Mouse (Mus musculus) lung, postnatal 25 days (tissue): ENCODE data around the gene 4930412O13Rik.

Experiments
- DNase-seq: peaks from one replicate; pipeline ENCODE4 v3.0.0; 2022; ENCODE audit warnings: low spot score

Gene 4930412O13Rik

DNA sequence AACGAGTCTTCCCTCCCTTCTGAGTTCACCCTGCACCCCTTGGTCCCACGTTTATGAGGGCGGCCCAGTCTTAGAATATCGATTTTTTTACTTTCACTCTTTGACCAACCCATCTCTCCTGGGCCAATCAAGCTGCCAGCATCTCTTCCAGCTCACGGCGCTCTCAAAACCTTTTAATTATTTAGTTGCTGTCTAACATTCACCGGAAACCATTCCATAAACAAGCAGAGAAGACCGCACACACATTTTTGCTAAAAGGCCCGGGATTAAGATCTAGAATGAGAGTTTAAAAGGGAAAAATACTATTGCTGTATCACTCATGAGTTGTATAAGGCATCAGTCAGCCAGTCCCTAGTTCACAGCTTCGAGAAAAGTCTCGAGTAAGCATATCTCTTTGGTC lies 781 bp upstream of the 4930412O13Rik start:
- no peak for DNase-seq

GRCm38 (mm10) chr2:9881611-9882023 lies 565 bp downstream of the 4930412O13Rik start:
- DNase-seq = no peak

- DNase-seq = no peak
Measured at GRCm38 (mm10) chr2:9882371-9882925, 1.4 kb downstream of the 4930412O13Rik start.

GRCm38 (mm10) chr2:9882926-9883802 lies 2.1 kb downstream of the 4930412O13Rik start:
- no peak for DNase-seq

DNA sequence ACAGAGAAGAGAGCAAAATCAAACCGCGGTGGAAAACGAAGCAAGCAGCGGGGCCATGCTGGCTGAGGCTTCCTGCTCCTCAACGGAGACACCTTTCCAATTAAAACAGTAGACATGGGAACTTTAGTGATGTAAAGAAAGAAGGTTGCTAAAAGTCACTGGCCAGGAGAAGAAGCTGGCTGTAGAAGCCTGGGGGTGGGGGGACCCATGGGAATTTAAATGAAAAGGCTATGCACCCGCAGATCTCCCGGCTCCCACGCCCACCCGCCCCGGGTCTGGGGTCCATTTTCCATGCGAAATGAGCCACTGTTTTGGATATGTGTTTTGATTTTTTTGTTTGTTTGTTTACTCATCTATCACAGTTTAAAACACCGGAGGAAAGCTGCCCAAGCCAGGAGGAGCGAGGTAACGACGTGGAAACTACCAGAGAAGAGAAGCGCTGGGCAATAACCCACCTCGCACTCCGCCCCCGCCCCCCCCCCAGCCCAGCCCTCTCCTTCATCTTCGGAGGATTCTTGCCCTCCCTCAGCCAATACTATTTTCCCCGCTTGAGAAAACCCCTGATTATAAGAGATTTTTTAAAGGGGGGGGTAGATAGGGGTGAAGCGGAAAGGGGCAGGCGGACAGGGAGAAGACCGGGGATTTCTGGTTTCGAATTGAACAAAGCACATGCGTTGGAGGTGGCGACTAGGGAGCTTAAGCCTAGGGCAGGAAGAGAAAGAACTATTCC lies 2.9 kb downstream of the 4930412O13Rik start:
- DNase-seq = no peak

DNA sequence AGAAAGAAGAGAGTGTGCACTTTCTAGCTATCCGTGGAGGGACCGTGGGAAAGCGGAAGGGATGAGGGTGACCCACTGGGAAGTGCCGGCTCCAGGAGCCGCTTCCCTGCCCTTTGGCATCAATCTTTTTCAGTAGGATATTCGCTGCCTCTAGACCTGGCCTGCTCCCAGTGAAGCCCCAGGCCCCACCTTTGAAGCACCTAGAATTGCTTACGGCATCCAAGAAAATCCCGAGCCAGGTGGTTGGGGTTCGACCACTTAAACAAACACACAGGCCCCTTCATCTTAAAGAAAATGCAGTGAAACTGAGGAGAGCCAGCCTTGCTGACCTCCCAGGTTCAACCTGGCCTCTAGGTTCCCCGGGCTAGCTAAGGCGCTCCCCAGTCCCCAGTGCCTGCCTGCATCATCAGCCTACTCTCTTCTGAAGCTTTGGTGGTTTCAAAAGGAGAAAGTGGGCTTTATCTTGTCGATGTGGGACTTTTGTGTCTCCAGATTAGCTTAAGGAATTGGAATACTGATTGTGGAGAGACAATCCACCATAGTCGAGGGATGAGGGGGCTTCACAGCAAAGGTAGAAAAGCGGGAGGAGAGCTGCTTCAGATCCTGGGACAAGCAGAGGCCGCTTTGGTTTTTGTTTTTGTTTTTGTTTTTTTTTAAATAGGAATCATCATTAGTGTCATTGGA lies 3.6 kb downstream of the 4930412O13Rik start:
- no peak for DNase-seq

- no peak for DNase-seq
Measured at GRCm38 (mm10) chr2:9885217-9885770, 4.2 kb downstream of the 4930412O13Rik start.

DNA sequence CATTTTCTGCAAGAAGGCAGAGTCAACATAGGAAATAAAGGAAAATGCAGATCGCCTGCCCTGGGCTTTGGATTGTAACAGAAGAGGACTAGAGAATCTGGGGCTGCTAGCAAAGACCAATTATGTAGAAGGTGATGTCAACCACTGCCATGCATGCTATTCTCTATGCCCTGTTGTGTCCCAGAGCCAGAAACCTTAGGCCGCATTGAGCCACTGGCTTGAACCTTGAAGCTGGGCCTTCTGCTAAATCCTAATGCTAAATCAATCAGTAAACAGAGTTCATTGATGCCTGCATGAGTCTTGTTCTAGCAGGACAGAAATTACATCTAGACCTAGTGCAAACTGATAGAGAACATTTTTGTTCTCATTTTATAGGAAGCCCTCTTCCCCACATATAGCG lies 5.0 kb downstream of the 4930412O13Rik start:
- DNase-seq = no peak

- DNase-seq = no peak
Measured at GRCm38 (mm10) chr2:9886921-9887610, 6.0 kb downstream of the 4930412O13Rik start.

GRCm38 (mm10) chr2:9887636-9888035 lies 6.6 kb downstream of the 4930412O13Rik start:
- no peak for DNase-seq

DNA sequence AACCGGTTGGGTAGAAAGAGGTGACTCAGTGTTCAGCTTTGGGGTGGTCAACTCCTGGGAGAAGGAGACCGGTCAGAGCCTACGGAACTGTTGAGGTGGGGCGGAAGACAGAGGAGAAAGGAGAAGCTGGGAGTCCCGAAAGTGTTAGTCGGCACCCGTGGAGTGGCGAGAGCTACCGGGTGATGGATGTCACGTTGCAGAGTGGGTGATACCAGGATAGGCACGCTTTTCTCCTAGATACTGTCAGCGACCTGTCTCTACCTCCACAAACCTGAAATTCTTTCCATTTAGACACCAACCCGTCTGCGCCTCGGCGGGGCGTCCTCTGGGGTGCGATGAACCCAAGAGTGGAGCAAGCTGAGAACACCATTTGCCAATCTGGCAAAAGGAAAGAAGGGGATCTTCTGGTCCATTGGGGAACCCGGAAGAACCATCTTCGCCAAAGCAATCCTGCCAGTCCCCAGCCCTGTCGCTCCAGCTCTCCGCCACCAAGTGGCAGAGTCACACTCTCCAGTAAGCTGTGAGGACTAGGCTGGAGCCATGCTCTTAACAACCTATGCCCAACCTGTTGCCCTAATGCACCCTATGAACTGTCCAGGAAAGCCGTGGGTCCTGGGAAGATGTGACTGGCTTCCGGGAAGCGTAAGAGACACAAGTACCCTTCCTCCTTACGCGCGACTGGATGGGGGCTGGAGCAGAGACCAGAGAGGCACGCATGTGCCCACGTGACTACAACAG lies 8.0 kb downstream of the 4930412O13Rik start, which contains the start of gene 9230102O04Rik:
Gene 9230102O04Rik, minus strand, starts transcription at position 628 of the 738 bp plus-strand sequence.
- DNase-seq = no peak

DNA sequence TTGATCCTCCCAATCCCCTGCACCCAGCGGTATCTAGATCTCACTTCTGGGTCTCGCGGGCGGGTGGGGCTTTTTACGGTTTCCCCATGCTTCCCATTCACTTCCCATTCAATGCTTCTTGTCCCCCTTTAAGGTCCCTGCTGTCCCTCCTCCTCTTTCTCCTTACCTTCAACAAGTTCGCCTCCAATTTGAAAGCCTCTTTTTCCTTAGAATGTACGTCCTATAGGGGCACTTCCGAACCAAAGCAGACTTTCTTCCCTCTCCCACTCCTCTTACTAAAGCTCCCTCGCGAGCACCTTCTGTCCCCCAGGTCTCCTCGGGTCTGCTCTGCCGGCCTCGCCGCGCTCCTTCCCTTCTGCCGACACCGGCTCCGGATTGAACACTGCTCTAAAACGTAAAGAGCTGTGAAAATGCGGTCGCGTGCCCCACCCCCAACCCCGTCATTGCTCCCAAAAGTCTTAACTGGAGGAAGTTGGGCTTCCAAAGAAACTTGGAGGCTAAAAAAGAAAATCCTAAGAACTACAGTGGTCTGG lies 8.7 kb downstream of the 4930412O13Rik start, which contains the start of gene Gata3:
Gene Gata3, minus strand, starts transcription at position 384 of the 533 bp plus-strand sequence.
- DNase-seq = no peak

DNA sequence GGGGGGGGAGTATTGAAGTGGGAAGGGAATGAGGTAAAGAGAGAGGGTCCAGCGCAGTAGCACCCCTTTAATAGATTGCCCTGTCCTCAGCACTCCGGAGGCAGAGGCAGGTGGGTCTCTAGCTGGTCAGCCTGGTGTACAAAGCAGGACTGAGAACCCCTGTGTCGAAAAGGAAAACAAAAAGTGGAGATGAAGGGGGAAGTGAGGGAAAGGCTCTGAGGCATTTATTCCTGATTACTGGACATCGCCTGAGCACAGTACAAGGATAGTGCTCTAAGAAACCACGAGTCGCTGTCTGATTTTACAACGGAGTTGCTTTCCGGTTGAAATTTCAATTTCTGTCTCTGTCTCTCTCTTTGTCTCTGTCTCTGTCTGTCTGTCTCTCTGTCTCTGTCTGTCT lies 9.2 kb downstream of the 4930412O13Rik start:
- no peak for DNase-seq

GRCm38 (mm10) chr2:9890906-9891305 lies 9.9 kb downstream of the 4930412O13Rik start:
- no peak for DNase-seq

- no peak for DNase-seq
Measured at GRCm38 (mm10) chr2:9892541-9892940, 11.5 kb downstream of the 4930412O13Rik start.

DNA sequence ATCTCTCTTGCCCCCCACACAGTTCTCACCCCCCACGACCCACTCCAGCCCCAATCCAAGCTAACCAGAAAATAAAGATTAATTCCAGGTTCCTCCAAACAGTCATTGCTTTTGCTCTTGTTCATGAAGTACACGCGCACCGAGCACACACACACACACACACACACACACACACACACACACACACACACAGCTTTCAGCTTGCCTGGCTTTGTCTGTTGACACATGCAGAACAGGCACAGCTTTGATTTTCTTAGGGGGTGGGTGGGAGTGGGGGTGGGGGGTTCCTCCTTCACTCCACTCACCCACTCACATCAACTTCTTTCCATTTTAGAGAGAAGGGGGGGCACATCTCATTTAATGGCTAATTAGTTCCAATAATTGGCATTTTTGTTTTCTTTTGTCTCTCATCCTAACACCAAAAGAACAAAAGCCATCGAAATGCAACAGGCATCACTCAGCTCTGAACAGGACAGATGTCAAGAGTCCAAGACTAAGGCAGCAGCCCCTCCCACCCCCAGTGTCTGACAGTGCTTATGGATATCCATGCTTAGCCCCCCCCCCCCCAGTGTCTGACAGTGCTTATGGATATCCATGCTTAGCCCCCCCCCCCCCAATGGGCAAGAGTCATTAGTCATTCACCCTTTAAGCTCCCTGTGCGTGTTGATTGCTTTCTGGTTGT lies 12.4 kb downstream of the 4930412O13Rik start:
- no peak for DNase-seq

DNA sequence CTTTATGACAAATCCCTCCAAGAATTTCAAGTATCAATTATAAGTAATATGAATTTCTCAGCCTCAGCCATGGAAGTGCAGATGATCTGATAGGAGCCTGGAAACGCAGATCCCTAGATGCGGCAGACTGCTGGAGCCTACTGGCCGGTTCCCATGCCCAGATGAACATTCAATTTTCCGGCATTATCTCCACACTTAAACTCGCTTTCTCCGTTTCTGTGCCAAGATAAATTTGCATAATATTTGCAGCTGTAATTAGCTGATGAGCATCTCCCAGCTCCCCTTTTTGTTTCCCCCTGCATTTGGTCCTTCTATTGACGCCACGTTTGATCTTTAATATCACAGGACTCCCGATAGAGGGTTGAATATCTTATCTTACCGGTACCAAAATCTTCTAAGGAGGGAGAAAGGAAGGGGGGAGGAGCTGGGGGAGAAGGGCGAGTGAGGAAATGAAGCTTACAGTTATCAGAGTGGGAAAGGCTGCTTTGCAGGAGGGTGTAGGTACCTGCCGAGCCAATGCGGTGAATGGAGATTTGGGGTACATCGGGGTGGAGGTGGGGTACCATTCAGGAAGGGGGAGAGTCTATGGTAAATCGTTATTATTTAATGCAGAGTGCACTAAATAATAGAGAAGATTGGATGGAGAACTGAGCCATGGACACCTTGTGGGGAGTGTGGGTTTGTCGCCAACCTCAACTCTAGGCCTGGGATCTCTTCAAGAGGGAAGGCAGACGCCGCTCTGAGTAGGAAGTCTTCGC lies 14.0 kb downstream of the 4930412O13Rik start:
- no peak for DNase-seq

DNA sequence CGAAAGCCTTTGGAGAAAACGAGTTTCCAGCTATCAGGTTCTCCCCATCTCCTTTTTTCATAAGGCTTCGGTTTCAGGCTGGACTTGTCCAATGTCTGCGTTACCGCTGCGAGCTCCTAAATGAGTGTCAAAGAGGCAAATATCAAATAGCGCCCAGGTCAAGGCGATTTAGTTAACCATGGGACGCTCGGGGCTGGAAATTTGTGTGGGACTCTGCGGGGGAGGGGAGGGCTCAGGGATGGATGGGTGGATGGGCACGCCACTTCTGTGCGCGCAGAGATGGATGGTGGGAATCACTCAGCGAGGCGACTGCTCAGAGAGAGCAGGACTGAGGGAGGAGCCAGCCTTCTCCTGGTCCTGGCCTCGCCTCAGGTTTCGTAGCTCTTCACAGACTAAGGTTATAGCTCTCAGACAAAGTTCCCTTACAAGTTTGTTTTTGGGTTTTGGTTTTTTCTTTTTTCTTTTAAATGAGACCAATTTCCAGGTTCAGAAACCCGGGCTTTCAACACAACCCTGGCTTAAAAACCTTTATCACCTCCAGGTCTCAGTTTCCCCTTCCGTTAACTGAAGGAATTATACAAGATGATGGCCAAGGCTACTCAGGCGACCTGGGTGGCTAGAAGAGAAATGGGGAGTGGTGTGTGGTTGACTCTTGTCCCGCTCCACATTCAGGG lies 15.2 kb downstream of the 4930412O13Rik start:
- DNase-seq = no peak
